Mouse (Mus musculus) hindlimb bud, embryonic 11.5 days (tissue): Measurements from ENCODE around the gene Osbpl10.

Experiments
- DNase-seq: peaks from one replicate; pipeline ENCODE4 v3.0.0-alpha.2; 2012; ENCODE audit warnings: low read depth, low spot score; ENCODE audit errors: extremely low spot score

Gene Osbpl10

DNA sequence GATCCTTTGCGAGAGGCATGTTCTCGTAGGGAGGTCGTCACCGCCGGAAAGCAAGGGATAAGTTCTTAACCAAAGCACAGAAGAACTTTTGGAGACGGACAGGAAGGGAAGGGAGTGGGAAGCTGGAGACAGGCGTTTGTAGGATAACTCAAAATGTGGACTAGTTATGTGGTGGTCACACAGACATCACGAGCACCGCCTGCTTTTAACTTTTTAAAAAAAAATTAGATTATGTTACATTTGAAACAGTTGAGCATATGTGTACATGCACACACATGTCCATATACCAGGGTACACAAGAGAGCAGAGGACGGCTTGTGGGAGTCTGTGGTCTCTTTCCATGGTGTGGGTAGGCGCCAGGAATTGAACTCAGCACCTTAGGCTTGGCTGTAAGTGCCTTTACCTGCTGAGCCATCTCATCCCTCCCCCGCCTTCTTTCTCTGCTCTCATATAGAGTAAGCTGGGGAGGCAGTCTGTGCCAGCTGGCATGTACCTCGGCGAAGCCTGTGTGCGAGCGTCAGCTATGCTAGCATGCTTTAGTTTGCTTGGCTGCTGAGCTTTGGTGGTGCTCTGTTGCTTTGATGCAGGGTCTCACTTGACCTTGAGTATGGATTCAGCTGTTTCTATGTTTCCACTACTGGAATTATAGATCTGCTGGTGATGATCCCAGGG, 4.5 kb downstream of the Osbpl10 start, which contains the start of gene Rps27rt:
Rps27rt (minus strand) TSS at position 51 of the 672 bp plus-strand sequence.
- DNase-seq: no peak

DNA sequence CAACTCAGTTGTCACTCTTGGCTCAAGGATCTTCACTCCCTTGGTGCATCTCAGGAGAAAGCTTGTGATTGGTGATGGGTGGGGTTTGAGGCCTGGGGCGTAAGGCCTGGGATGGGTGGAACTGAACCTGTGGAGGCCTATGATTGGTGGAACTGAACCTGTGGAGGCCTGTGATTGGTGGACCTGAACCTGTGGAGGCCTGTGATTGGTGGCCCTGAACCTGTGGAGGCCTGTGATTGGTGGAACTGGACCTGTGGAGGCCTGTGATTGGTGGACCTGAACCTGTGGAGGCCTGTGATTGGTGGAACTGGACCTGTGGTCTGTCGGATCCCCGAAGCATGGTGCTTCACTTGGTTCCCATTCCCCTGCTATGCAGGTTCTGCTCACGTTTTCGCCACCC, 7.4 kb downstream of the Osbpl10 start:
- no peak for DNase-seq

DNA sequence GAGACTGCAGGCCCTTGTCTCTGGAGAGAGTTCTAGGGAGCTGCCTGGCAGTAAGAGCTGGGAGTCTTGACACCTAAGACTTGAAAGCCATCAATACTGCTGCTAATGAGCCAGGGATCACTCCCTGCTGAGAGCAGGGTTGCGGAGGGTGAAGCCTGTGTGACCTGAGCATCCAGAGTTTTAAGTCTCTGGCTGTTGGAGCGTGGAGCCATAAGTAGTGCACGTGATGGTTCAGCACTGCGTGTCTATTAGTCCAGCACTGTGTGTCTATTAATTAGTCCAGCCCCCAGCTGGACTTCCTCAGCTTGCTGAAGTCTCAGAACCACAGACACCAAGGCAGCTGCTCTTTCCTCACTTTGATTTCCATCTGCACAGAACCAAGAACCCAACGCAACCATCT, 8.0 kb downstream of the Osbpl10 start:
- DNase-seq: no peak

DNA sequence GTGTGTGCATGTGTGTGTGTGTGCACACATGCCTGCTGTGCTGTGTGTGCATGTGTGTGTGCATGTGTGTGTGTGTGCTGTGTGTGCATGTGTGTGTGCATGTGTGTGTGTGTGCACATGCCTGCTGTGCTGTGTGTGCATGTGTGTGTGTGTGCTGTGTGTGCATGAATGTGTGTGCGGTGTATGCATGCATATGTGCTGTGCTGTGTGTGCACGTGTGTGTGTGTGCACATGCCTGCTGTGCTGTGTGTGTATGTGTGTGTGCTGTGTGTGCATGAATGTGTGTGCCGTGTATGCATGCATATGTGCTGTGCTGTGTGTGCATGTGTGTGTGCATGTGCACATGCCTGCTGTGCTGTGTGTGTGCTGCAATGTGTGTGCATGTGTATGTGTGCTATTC, 9.7 kb downstream of the Osbpl10 start:
- DNase-seq: no peak

DNA sequence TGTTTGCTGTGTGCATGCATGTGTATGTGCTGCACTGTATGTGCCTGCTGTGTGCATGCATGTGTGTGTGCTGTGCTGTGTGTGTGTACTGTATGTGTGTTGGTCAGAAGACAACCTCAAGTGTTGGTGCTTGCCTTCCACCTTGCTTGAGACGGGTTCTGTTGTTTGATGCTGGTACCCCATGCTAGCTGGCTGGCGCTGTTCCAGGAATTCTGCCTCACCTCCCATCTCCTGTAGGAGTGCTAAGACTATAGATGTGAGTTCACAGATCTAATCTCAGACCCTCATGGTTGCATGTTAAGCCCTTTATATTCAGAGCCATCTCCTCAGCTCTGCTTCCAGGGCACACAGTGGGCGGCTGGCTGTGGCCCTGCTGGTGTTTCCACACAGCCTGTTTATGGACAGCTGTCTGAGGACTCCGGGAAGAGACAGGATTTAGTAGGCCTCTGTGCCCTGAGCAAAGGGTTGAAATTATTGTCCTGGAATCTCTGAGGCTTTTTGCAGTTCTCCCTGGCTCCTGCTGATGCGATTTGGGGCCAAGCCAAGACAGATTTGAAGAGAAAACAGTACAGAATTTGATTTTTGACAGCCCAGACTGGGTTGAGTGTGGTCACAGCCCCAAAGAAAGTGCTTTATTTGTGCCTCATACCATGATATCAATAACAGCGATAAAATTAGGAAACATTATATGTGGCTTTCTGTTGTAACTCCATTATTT, 10.4 kb downstream of the Osbpl10 start:
- DNase-seq: no peak

DNA sequence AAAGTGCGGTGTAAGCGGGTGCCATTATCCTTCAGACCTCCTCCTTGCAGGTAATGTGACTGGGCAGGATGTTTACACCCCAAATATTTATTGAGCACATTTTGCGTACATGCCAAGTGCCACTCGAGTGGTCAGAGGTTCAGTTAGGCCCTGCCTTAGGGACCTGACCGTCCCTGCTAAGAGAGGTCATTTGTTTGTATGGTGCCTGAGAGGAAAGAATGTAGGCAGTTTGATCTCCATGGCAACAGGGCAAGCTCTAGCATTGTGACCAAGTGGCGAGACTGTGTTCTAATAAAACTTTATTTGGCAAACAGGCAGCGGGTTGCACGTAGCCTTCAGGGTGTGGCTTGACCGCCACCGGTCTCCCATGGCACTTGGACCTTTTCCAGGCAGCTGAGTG, 12.1 kb downstream of the Osbpl10 start:
- DNase-seq: no peak

DNA sequence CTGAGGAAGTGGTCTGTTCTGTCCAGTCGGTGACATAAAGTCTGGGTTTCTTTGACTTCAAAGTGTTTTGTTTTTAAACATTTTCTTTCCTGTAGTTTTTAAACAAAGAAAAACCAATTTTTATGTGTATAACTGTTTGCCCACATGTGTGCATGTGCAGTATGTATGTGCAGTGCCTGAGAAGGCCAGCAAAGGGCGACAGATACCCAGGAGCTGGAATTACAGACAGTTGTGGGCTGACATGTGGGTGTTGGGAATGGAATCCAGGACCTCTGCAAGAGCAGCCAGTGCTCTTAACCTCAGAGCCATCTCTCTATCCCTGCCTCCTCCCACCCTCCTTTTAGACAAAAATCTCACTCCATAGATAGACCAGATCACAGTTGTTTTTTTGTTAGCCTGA, 14.2 kb downstream of the Osbpl10 start:
- no peak for DNase-seq

DNA sequence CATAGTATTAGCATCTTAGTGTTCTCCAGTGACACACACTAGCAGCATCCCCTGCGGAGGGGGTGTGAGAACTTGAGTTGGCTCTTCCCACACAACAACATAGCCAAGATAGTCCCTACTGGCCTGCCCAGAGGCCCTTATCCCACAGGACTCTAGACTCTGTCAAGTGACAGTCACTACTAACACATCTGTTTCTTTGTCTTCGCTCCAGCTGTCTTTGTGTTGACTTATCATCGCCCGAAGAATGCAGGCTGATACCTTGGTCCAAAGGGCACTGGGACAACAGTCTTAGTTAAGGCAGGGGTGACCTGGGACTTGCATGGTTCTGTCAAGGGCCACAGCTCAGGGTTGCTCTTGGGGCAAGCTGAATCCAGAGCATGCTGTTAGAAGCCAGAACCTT, 16.9 kb downstream of the Osbpl10 start:
- no peak for DNase-seq

DNA sequence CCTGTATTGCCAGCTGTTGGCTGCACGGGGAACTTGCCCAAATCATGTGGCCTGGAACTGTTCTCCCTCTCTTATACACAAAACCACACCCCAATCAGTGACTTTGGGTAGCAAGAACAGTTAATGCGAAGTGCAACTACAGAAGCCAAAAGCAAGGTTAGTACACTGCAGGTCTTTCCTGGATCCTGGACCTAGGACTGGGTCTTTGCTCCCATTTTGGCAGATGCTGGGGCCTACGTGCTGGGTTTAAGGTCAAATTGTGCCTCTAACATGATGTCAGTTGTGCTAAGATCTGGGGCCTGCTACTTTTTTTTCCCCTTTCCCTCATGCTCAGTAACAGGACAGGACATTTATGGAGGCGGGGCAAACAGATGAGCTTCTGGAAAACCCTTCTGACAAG, 17.3 kb downstream of the Osbpl10 start:
- no peak for DNase-seq

DNA sequence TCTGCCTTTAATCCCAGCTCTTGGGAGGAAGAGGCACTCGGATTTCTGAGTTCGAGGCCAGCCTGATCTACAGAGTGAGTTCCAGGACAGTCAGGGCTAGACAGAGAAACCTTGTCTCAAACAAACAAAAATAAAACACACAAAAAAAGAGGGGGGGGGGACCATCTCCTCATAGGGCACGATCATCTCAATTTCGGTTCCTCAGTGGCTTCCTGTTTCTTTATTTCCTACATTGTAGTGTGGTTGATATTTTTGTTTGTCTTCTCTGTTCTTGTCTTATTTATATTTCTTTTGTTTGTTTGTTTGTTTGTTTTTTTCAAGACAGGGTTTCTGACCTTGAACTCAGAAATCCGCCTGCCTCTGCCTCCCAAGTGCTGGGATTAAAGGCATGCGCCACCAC, 18.1 kb downstream of the Osbpl10 start:
- no peak for DNase-seq

DNA sequence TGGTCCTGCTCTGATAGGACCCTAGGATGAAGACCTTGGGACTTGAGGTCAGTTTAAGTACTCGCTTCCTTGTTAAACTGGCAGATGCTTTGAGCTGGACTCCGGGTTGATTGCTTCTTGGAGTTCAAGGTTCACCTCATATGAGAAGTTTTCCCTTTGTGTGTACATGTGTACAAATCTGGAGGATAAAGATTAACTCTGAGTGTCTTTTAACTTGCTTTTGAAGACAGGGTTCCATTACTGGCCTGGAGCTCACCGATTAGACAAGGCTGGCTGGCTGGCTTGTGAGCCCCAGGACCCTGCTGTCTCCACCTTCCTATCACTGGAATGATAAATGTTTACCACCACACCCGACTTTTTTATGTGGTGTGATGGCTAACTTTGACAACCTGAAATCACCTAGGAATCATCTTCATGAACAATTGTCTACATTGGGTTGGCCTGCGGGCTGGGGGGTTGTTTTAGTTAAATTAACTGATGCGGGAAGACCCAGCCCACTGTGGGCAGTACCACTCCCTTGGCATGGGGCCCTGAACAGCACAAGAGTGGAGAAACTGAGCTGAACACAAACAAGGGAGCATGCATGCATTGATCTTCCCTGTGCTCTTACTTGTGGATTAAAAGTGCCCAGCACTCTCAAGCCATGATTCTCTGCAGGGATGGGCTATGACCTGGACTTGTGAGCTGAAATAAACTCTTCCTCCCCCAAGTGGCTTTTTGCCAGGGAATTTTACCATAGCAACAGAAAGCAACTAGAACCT, 20.8 kb downstream of the Osbpl10 start:
- DNase-seq: no peak

DNA sequence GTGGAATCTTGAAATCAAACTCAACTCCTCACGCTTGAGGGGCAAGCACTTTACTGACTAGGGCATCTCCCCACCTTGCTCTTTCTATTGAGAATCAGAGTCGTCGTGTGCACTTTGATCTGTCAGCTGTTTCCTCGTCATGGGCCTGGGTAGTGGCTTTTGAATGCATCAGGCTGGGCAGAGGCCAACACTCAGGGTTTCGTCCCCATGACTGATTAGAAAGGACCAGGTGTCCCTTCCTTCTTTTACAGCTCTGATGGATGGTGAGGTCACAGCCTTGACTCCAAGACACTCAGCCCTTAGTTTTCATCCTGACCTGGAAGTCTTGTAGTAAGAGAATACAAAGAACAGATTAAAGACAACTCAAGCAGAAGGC, 21.4 kb downstream of the Osbpl10 start:
- DNase-seq: no peak

DNA sequence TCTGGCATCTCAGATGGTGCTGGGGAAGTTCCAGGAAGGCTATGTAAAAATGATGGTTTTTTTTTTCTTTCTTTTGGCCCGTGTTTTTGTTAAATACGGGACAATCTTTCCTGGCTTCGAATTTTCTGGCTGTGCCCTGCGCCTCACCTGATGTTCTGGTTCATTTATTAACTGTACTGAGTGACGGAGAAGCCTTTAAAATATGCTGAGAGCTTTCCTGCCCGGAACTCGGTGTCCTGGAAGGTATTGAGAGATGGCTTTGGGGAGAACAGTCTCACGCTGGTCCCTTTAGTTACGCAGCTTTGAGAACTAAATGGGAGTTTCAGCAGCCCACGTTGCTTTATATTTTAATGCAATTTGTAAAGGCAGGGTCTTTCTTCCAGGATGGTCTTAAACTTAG, 27.1 kb downstream of the Osbpl10 start:
- DNase-seq: no peak

DNA sequence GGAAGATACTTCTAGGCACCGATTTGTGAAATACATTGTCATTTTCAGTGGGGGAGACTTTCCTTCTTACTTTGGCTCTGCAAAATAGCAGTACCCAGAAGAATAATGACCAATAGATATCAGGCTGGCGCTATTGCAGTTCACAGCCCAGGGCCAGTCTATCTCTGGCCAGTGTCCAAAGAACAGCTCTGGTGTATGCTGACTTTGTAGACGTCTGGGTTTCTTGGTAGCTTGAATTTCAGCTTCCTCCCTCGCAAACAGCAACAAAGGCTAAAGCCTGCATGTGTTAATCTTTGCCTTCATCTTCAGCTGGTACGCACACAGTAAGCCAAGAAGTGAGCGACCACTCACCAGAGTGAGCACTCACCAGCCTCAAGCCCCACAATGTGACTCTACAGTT, 29.4 kb downstream of the Osbpl10 start:
- no peak for DNase-seq

DNA sequence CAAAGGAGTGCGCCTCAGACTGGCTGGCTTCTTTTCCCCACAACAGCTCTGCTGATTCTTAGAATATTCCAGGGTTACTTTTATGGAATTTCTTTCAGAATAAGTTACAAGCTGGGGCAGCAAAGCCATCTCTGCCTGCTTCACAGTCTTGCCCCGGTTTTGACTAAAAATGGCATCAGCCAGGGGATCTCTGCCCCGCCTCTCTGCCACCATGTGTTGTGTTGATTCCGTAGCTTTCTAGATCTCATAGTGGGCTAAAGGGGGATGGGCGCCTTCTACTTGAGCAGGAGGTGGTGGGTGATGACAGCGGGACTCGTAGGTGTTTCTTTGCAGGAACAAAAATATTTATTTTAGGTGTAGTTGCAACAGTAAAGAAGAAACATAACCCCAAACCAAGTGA, 29.8 kb downstream of the Osbpl10 start:
- DNase-seq: no peak

DNA sequence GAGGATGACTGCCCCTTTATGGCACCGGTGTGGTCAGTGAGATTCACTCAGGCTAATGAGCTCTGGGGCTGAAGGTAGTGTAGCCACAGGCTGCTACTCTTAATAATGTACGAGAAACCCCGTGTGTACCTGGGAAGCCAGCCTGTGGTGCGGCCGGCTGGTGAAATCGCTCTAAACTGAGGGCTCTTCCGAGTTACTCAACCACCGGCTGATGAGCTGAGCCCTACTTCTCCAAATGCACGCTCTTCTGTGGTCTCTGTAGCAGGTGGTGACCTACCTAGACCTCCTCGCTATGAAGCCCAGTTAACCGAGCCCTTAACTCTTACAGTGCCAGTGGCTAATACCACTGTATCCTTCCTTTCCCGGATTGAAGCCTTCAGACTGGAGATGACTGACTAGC, 34.0 kb downstream of the Osbpl10 start:
- DNase-seq: no peak

DNA sequence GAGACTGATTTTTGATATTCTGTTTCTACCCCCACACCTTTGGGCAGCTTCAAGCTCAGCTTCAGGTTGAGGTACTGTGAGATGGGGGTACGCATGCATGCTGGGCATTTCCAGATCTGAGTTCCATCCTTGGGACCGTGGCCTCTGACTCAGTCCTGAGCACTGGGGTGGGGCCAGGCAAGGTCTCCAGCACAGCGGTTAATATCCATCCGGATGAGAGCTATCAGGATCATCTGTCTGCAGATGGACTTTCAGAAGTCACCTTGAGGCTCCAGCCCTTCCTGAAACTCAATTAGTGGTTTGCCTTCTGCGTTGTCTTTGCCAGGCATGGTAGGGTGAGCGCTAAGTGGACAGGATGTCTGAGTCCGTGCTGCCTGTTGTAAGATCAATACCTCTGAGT, 41.8 kb downstream of the Osbpl10 start:
- no peak for DNase-seq

DNA sequence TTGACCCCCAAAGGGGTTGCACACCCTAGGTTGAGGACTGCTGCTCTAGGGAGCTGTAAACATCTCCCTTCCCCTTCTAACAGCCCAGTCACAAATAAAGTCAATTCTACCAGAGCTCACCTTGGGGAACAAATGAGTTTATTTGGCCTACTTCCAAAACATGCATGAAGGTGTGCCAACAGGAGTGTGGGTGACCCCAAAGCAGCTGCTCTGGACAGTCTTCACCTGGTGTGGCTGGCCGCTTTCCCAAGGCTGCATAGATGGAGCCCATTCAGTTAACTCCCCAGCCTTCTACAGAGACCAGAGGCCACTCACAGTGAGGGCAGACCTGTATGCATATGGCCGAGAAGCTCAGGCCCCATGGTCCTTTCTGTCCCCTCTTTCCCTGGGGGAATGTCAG, 43.0 kb downstream of the Osbpl10 start:
- DNase-seq: no peak

DNA sequence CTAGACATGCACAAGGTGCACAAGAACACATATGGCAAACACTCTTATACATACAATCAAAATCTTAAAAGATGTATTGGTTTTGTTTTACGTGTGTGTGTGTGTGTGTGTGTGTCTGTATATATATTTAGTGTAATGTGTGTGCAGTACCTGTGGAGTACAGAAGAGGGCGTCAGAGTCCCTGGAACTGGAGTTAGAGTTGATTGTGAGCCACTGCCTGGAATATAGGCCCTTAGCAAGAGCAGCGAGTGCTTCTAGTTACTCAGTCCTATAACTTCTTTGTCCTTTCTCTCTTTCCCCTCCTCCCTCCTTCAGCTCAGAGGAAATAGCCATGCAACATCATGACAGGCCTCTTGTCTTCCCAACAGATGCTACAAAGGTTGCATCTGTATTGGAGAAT, 44.8 kb downstream of the Osbpl10 start:
- no peak for DNase-seq

DNA sequence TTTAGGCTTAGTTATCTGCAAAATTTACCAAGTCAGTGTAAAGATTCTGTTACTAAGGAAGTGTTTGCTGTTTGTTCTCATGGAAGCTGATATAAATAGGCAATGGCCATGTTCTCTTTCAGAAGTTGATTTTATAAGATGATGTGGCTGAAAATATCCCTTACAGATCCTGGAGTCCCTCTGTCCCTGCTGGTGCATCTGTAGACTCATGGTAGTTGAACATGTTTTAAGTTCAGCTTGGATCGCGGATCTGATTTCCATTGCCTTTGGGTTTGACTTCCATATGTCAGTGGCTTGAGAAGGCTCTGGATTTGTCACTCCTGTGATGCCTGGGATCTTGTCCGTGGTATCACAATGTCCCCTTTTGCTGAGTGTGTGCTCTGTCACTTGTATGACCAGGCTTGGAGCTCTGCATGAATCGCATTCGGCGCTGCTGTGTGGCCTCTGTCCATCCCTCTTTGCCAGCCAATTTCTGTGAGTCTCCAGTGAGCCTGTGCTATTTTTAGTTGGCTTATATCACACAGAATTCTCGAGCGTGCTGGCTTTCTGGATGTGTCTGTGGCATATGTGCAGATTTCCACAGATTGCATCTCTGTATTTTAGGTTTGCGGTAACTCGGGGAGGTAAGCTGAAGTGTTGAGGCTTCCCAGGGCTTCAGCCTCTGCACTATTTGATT, 45.5 kb downstream of the Osbpl10 start:
- DNase-seq: no peak

DNA sequence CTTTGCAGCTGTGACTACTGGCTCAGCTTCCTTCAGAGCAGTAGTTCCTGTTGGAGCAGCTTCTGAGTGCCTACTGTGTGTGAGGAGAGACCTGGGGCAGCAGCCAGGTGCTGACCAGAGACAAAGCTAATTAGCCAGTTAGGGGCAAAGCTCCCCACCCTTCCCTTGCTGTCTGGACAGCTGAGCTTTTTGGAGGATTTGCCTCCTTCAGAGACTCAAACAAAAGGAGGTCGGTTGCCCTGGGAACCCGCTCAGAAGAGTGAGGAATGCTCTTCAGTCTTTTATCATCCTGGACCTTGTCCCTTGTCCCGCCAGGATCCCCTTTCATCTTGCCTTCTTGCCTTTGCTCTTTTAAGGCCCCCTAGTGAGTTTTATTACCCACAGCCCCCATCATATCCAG, 50.9 kb downstream of the Osbpl10 start:
- DNase-seq: no peak

DNA sequence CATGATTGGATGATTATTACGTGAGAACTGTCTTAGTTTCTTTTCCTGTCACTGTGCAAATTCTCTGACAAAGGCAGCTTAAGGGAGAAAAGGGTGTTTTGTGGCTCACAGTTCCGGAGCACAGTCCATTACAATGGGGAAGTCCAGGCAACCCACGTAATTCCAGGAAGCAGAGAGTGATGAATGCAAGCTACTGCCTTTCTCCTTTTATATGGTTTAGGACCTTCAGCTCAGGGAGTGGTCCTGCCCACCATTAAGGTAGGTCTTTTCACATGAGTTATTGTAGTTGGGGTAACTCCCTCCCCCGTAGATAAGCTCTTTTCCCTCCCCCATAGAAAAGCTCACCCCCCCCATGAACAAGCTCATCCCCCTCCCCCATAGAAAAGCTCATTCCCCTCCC, 52.2 kb downstream of the Osbpl10 start:
- no peak for DNase-seq
